Mouse (Mus musculus) CD4-positive, CD25-positive, alpha-beta regulatory T cell, adult 4 months (primary cell): ENCODE data around the gene Olfr905. TPM values are rescaled to one million over a fixed set of nuclear protein-coding genes. Genes with fewer than 3 reads are reported as not detected.

Experiments
- ATAC-seq: one replicate; pipeline ENCODE4 v1.8.0; 2017
- polyA plus RNA-seq, 2 experiments: library from polyadenylated mRNA; unstranded; fragments of 100-300 nt; shearing (Covaris generic); gene quantifications; one replicate each; pipeline ENCODE4 v1.2.1; 2017

The Olfr905 gene
- not detected for polyA plus RNA-seq

DNA sequence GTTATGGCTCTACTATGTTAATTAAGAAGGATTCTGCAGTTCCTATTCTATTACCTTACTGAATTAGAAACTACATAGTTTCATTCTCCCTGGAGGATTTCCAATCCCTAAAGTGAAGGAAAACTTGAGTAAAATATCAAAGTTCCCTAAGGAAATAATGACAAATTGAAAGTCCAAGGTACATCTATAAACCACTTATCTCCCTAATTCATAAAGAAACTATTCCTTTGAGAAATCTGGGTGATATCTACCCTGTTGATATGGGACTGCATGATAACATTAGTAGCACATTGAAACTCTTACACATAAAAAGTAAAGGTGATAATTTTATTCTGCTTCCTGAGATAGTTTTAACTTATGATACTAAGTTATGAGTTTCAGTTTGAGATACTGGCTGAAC, at the start of gene Olfr905:
TSS of gene Olfr905 (plus strand) at position 301 of the 400 bp plus-strand sequence.
- no peak for ATAC-seq

DNA sequence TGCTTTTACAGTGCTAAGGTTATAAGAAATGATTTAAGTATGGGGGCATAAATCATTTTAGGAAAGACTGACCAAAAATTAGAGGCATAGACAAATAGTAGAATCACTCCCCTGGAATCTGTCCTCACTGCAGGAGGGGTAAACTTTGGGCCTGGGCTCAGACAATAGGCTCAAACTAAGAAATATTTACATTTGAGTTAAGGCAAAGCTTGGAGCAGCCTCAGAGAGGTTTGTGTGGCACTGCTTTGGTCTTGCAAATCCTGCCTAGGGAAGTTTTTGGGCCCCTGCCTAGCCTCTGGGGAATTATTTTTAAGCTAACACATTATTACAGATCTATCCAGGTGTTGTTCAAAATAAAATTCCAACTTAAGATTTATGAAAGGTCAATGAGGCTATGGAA, 47.1 kb upstream of the Olfr905 start:
- ATAC-seq, result no peak

DNA sequence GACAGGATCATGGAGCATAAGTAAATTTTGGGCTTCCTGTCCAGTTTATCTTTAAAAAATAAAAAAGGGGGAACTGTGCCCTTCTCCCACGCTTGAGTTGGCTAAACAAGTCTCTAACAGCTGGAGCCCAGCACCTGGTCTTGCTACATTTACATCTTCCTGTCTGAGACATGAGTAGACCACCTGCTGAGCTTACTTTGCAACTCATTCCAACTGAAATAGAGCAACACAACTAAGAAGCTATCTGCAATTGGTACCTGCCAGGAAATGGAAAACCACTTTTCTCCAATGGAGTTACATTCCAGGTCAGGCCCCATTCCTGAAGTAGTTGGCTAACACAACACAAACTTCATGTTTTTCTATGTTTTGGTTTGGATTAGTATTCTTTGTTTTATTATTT, 43.9 kb upstream of the Olfr905 start:
- no peak for ATAC-seq

DNA sequence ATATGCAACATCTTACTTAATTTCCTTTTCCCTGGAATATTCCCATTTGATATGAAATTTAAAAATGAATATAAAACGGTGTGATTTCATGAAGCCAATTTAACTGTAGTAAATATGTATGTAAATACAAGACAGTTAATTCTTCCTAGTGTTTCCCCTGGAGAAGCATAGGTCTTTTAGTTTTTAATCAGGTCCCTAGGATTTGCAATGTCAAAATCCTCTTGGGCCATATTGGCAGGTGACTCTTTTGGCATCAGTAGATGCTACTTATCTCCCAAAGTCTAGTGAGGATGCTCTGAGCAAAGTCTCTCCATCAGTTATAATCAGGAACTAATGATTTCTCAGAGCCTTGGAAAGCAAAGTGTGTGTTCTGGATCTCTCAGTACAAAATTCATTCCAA, 41.8 kb upstream of the Olfr905 start, which contains the start of gene Olfr901:
TSS of gene Olfr901 (plus strand) at position 301 of the 400 bp plus-strand sequence.
- ATAC-seq, result no peak

DNA sequence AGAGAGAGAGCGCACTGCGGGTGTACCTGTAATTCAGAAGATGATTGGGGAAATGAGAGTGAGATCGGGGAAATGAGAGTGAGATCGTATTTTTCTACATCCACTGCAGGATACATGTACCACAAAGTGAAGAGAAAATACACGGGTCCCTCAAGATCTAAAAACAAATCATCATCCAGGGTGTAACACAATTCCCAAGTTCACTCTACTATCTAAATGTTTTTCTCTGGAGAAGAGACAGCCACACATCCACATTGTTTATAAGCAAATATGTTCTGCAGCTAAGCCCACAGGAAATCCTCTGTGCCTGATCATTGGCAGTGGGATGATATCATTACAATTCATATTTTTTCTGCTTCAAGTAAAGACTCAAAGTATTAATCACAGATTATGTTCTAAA, 23.6 kb upstream of the Olfr905 start, which contains the start of gene Olfr902:
TSS of gene Olfr902 (plus strand) at position 301 of the 400 bp plus-strand sequence.
- no peak for ATAC-seq

DNA sequence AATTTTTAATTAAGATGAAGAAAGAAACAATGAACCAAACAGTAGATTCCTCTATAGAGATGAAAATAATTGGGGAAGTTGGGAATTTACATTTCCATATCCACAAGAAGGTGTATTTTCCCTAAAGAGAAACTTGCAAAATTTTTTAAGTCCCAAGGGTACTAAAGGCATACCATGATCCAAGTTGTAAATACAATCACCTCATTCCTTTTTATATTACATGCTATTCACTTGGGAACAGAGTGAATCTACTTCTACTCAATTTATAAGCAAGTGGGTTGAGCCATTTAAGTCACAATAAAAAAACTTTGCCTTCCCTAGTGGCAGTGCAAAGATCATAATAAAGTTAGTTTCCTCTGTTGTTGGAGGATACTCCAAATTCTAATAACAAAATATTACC, 8.1 kb upstream of the Olfr905 start, which contains the start of gene Olfr904:
TSS of gene Olfr904 (plus strand) at position 301 of the 400 bp plus-strand sequence.
- no peak for ATAC-seq

DNA sequence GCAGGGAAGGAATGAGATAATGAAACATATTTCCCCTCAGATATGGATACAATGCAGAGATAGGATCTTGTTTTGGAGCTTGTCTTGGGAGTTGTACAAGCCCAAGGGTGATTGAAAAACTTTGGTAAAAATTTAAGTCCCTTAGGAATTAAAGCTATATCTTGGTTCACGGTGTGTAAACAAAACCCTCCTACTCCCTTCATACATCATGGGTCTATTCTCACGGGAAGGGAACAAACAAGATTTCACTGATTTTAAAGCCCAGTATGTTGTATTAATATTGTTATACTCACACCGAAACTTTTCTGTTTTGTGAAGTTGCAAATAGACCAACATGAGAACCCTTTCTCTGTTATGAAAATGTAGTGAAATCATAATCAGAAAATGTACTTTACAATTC, 15.9 kb downstream of the Olfr905 start, which contains the start of gene Olfr906:
TSS of gene Olfr906 (plus strand) at position 301 of the 400 bp plus-strand sequence.
- ATAC-seq, result no peak

DNA sequence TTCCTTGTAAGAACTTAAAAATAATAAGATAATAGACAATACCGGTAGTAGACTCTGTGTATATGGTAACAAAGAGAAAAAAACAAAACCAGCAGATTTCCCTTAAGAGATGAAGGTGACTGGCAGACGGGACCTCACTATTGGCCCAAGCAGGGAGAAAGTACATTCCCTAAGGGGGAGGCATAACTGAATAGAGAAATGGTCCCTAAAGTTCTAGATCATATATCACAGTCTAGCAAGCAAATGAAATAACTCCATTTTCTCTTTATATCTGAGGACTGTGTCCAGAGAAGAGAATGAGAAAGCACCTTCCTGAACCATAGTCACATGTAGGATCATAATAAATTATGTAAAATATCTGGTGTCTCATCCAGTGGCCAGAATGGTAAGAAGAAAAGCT, 24.6 kb downstream of the Olfr905 start, which contains the start of gene Olfr907:
TSS of gene Olfr907 (plus strand) at position 301 of the 400 bp plus-strand sequence.
- no peak for ATAC-seq

DNA sequence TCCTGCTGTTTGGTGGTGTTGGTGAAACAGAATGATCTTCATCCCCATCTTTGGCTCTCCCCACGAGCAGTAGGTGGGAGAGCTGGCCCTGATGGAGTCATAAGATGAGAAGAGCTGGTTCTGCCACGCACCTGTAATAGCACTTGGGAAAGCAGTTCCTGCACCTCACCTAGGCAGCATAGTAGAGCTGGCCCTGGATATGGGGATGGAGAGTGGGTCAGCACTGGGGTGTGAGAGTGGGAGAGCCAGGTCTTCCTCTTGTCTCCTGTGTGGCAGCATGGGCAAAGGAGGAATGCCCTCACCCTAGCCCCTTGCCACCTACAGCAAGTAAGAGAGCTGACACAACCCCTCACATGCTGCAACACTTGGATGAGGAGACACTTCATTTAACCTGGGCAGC, 41.4 kb downstream of the Olfr905 start:
- ATAC-seq, result no peak

DNA sequence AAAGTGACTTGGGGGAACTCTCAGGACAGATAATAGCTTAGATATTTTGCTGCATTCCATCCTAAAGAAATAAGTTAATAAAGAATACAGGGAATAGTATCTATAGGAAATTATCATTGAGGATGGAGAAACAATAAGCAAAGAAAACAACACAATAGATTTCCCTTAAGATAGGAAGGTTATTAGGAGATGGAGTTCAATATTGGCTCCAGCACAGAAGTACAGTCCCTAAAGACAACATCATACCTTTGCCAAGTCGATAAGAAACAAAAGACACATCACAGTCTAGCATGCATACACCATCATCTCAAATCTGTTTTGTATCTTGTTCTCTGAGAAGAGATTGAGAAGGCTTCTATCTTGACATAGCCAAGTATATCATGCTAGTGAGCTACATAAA, 50.4 kb downstream of the Olfr905 start, which contains the start of gene Olfr911-ps1:
TSS of gene Olfr911-ps1 (plus strand) at position 301 of the 400 bp plus-strand sequence.
- no peak for ATAC-seq

Other genes with a start within 250 kb of the Olfr905 start
- gene Olfr143, start 218.3 kb upstream of the Olfr905 start, polyA plus RNA-seq, result not detected
- not detected for gene Olfr895, start 203.3 kb upstream of the Olfr905 start, polyA plus RNA-seq
- gene Olfr896-ps1, start 180.0 kb upstream of the Olfr905 start, polyA plus RNA-seq, result not detected
- gene Olfr25, start 142.0 kb upstream of the Olfr905 start, polyA plus RNA-seq, result not detected
- gene Olfr898, start 122.7 kb upstream of the Olfr905 start, polyA plus RNA-seq, result not detected
- gene Olfr250, start 104.2 kb upstream of the Olfr905 start, polyA plus RNA-seq, result not detected
- gene Olfr251, start 94.0 kb upstream of the Olfr905 start, polyA plus RNA-seq, result not detected
- not detected for gene Olfr147, start 69.4 kb upstream of the Olfr905 start, polyA plus RNA-seq
- under 1 TPM in 1 of 2 experiments, not detected in 1; 0.12 TPM for gene Olfr901, start 41.7 kb upstream of the Olfr905 start, polyA plus RNA-seq
- not detected for gene Olfr902, start 23.5 kb upstream of the Olfr905 start, polyA plus RNA-seq
- not detected for gene Olfr904, start 8.0 kb upstream of the Olfr905 start, polyA plus RNA-seq
- gene Olfr906, start 16.0 kb downstream of the Olfr905 start, polyA plus RNA-seq, result not detected
- not detected for gene Olfr907, start 24.7 kb downstream of the Olfr905 start, polyA plus RNA-seq
- not detected for gene Olfr911-ps1, start 50.5 kb downstream of the Olfr905 start, polyA plus RNA-seq
- gene Olfr910, start 66.7 kb downstream of the Olfr905 start, polyA plus RNA-seq, result not detected
- gene Olfr912, start 109.1 kb downstream of the Olfr905 start, polyA plus RNA-seq, result under 1 TPM; 0.10 to 0.28 TPM
- not detected for gene Olfr913, start 121.7 kb downstream of the Olfr905 start, polyA plus RNA-seq
- not detected for gene Olfr914, start 134.0 kb downstream of the Olfr905 start, polyA plus RNA-seq
- gene Olfr916, start 188.8 kb downstream of the Olfr905 start, polyA plus RNA-seq, result under 1 TPM in 1 of 2 experiments, not detected in 1; 0.11 TPM
- gene Olfr917, start 194.7 kb downstream of the Olfr905 start, polyA plus RNA-seq, result not detected
- under 1 TPM in 1 of 2 experiments, not detected in 1; 0.08 TPM for gene Olfr918, start 203.5 kb downstream of the Olfr905 start, polyA plus RNA-seq
- gene Olfr919, start 232.6 kb downstream of the Olfr905 start, polyA plus RNA-seq, result not detected
- gene Vwa5a, start 247.2 kb downstream of the Olfr905 start, polyA plus RNA-seq, result 10 to 100 TPM; 26.5 to 31.3 TPM